Mouse (Mus musculus) CH12F3 (cell line): Measurements from ENCODE around the gene Il1r1.

Source experiments
- in situ Hi-C: fragments of 300-500 bp; cut with MboI; formaldehyde crosslinking; loops from 2 replicates; pipeline ENCODE4 v1.14.3; 2020; ENCODE audit warnings: low sequenced_read_pairs

Gene Il1r1

DNA sequence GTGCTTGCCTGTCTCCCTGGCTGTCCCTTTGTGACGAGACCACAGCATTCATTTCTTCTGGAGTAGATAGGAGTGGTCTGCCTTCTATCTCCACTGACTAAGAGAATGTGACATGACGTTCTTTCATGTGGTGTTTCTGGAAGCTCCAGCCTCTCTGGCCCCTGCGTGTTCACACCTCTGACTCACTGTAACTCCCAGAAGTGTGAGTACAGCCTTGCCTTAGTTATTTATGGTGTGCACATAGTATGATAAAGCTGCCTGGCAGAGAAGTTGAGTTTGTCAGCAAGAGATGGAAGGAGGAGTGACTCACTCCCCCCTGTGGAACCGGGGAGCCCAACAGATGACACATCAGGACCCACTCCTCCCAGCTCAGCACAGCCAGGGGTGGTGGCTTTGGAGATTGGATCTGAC lies 133.9 kb downstream of the Il1r1 start:
- in situ Hi-C loops: loop anchor here (25.0 kb wide), 1 partner anchor 371 kb away; no protein-coding TSS in a partner anchor

- in situ Hi-C loops: loop anchor here (25.0 kb wide), 1 partner anchor 372 kb away; no protein-coding TSS in a partner anchor
These were observed 134.9 kb downstream of the Il1r1 start for GRCm38 (mm10) chr1:40359731-40360130.

DNA sequence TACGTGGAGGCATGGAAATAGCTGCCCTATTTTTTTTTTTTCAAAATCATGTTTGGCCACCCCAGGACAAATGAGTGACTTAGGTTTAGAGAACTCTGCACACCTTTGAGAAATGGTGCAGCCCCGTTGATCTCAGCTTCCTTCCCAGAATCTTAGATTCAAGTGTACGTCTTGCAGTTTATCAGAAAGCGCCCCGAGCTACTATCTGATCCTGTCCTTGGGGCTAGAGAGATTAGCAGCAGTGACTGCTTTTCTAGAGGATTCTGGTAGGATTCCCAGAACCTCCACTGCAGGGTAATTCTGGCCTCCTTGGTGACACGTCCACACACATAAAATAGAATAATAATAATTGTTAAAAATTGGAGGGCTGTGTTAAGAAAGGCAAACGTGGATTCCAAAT lies 136.1 kb downstream of the Il1r1 start:
- in situ Hi-C loops: loop anchor here (25.0 kb wide), 1 partner anchor 374 kb away; no protein-coding TSS in a partner anchor

- in situ Hi-C loops: loop anchor here (25.0 kb wide), 1 partner anchor 374 kb away; no protein-coding TSS in a partner anchor
These were observed 136.7 kb downstream of the Il1r1 start for GRCm38 (mm10) chr1:40361596-40361995.

DNA sequence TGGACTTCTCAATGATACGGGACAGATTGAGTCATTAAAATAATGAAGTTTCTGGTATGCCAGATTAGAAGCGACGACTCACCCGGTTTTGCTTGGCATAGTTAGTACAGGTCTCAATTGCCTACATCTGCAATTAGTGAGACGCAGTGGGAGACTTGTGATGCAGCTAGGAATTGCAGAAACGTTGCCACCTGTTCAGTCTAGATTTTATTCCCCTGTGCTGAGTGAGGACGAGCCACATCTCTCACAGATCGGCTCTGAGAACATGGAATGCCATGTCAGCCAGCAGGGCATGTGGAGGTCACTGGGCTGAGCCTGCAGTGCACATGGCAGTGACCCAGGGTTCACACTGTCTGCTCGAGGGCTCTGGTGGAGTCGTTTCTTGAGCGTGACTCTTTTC lies 137.9 kb downstream of the Il1r1 start:
- in situ Hi-C loops: loop anchor here (25.0 kb wide), 1 partner anchor 375 kb away; no protein-coding TSS in a partner anchor
